Mouse (Mus musculus): Measurements from ENCODE around the gene Olfr70. TPM values are rescaled to one million over a fixed set of nuclear protein-coding genes. Genes with fewer than 3 reads are reported as not detected.

The Olfr70 gene
- total RNA-seq, 2 experiments from 2014 or later = not detected

DNA sequence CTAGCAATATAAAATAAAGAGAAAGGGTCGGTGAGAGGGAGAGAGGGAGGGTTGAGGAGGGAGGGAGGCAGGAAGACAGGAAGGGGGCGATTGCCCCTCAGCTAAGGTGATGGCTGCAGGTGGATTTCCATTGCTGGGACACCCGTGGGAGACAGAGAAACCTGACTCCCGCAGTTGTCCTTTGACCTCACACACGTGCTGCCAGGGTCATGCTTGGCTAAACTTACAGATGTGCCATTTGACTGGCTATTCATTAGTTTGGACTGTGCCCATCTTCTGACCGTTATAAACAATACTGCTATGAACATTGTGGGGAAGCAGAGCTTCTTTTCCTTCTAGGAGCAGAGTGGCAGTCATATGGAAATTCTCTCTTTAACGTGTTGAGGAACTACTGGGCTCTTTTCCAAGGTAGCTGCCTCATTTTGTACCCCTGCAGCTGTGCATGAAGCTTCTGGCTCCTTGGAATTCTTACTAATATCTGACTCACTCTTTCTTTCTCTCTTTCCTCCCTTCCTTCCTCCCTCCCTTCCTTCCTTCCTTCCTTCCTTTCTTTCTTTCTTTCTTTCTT is 13.1 kb upstream of the Olfr70 start:
- ATAC-seq (replicated peaks; ENCODE audit: low FRiP score, poor library complexity, severe bottlenecking) = no peak

DNA sequence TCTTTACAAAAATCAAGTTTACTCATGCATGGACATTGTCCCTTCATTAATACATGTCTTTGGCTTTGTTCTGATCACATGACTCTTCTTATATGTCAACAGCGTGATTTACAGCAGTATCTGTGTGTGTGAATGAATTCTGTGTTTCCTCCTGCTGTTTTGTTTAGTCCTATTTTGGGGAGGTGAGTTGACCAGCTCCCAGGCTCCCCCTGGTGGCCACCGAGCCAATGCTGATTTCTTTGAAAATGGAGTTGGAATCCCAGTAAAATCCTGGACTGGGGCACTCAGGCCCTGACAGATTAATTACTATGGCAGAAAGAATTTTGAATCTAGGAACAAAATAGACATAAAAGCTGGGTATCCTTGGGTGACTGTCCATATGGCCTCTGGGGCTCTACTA is 11.2 kb upstream of the Olfr70 start:
- ATAC-seq (replicated peaks; ENCODE audit: low FRiP score, poor library complexity, severe bottlenecking) = 0 out of 2 replicates have a peak, but pooled peaks have one; percentile 46

DNA sequence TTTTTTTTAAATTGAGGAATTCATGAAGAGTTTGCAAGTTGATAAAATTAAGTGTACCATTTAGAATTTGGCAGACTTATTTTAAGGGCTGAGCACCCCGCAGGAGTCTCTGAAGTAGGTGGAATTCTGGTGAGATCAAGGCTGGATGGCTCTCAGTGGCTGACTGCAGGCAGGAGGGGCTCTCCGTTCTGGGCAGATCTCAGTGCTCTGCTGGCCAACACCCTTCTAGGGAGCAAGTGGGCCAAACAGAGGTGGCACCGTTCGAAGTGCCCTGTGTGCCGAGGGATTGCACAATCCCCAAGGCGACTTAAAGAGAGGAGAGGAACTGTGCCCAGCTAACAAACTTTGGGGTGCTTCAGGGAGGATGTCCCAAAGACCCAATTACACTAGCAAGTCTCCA is 9.3 kb upstream of the Olfr70 start, which contains the start of gene Olfr71:
Gene Olfr71 (minus strand): TSS at position 387 of the 400 bp plus-strand sequence.
- ATAC-seq (replicated peaks; ENCODE audit: low FRiP score, poor library complexity, severe bottlenecking) = no peak

DNA sequence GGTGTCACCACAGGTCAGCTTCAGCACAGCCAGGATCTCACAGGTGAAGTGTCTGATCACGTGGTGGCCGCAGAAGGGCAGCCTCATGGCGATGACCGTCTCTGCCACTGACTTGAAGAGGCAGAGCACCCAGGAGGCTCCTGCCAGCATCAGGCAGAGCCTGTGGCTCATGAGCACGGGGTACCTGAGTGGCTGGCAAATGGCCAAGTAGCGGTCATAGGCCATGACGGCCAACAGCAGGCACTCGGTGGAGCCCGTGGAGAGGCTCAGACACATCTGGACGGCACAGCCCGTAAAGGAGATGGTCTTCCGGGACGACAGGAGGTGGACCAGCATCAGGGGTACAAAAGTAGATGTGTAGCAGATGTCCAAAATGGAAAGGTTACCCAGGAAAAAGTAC is 5.4 kb upstream of the Olfr70 start:
- ATAC-seq (replicated peaks; ENCODE audit: low FRiP score, poor library complexity, severe bottlenecking) = no peak

DNA sequence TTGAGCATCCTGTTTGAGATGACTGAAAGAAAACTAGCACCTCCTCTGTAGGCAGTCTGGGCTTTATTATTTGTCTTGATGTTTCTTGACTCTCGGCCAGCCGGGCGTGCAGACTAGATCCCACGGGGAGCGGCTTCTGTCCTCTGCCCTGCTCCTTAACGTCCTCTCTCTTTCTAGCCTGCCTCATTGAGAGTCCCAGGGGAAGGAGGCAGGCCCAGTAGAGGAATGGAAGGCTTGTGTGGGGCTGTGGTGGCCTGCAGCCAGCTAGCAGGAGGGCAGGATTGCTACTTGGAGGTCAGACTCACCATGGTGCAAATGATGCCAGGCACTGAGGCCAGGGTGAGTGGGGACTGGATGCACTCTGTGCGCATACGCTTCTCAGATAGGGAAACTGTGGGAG is 3.2 kb upstream of the Olfr70 start:
- no peak for ATAC-seq (replicated peaks; ENCODE audit: low FRiP score, poor library complexity, severe bottlenecking)

DNA sequence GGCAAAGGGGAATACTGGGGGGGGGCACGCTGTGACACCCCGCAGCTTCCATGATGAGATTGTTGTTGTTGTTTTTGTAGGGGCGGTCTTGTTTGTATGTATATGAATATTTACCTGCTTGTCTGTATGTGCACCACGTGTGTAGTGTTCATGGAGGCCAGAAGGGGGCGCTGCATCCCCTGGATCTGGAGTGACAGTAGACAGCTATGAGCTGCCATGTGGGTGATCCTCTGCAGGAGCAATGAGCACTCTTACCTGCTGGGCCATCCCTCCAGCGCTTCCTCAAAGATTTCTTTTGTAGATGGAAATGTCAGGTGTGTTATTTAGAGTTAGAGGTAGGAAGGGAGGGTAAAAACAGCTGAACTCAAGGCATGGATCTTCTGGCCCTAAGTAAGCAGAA is 2.8 kb upstream of the Olfr70 start:
- ATAC-seq (replicated peaks; ENCODE audit: low FRiP score, poor library complexity, severe bottlenecking) = no peak

DNA sequence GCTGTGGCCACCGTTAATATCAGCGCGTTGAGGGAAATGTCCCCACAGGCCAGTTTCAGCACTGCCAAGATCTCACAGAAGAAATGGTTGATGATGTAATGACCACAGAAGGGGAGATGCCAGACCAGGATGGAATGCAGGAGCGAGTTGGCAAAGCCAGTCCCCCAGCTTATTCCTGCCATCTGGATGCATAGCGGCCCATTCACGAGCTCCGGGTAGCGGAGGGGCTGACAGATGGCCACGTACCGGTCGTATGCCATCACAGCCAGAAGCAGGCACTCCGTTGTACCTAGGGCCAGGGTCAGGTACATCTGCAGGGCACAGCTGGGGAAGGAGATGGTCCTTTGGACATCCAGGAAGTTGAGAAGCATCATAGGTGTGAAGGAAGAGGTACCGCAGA is 4.0 kb downstream of the Olfr70 start:
- ATAC-seq (replicated peaks; ENCODE audit: low FRiP score, poor library complexity, severe bottlenecking) = no peak

DNA sequence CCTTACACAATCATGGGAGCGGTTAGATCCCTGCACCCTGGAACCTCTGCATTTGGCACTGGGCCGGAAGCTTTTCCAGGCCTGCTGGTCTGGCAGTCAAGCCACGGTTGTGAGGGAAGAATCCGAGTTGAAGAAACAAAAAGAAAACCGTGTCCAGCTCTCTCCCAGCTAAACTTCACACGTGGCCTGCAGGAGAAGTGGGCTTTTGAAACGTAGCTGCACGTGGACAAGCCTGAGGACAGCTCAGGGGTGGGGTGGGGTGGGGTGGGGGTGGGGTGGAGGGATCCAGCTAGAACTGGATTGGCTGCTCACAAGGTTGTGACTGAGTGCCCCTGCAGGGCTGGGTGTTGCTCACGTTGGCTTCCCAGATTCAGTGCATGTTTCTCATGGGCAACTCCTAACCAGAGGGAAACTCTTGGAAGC is 5.3 kb downstream of the Olfr70 start:
- no peak for ATAC-seq (replicated peaks; ENCODE audit: low FRiP score, poor library complexity, severe bottlenecking)

DNA sequence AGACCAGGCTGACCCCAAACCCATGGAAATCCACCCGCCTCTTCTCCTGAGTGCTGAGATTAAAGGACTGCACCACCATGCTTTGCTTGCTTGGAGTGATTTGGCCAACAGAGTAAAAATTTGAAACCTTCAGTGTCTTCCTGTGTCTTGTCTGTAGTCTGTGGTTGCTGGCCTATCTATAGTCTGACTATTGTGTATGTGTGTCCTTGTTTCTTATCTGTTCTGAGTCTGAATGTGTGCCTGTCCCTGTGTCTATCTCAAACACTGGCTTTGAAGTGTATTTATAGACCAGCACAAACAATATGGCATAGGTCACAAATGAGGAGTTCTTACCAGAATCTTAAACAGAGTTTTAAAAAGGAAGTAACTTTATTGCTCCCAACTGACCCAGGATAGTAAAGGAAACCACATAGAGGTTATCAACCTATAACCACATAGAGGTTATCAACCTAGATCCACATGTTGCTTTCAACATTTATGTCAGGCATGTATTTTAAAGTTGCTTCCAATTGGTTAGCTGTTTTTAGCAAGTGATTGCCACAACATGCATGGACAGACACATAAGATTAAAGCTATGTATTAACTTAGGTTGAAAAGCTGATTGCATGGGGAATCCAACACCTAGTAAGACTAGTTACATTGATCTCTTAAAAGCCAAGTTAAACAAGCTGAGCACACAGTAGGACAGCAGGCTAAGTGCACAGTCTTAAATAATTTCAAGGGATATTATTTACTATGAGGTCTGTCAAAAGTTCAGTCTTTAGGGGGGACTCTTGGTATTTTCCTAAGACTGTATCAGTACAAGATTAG is 6.0 kb downstream of the Olfr70 start:
- ATAC-seq (replicated peaks; ENCODE audit: low FRiP score, poor library complexity, severe bottlenecking) = no peak

DNA sequence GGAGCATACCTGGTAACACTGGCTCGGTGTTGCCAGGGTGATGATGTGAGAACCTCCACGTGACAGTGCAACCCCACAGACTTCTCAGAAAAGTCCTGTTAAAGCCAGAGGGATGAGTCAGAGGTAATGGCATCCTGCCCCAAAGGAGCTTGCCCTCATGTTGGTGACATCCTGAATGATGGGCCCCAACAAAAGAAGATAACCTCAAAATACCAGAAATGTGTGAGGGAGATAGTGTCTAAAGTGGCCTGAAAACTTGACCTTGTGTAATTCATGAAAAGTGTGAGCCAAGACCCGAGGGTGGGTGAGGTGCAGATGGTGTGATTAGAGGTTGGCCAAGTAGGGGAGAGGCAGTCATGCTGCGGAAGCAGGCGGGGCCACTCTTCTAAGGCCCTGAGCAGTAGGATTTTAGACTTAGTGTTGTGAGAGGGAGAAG is 6.8 kb downstream of the Olfr70 start:
- no peak for ATAC-seq (replicated peaks; ENCODE audit: low FRiP score, poor library complexity, severe bottlenecking)

DNA sequence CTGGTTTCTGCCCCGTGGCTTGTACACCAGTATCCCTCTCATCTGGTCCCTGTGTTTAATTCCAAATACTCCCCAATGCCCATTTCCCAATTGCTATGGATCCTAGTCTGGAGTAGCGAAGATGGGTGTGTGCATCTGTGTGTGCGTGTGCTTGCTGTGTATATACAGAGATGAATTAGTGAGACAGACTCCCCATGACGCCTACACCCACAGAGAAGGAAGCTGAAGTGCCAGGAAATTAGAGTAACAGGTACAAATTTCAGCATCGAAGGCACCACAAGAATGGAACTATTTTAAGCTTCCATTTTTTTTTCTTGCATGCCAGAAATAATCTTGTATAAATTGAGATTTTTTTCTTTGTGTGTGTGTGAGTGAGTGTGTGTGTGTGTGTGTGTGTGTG is 9.6 kb downstream of the Olfr70 start:
- no peak for ATAC-seq (replicated peaks; ENCODE audit: low FRiP score, poor library complexity, severe bottlenecking)

DNA sequence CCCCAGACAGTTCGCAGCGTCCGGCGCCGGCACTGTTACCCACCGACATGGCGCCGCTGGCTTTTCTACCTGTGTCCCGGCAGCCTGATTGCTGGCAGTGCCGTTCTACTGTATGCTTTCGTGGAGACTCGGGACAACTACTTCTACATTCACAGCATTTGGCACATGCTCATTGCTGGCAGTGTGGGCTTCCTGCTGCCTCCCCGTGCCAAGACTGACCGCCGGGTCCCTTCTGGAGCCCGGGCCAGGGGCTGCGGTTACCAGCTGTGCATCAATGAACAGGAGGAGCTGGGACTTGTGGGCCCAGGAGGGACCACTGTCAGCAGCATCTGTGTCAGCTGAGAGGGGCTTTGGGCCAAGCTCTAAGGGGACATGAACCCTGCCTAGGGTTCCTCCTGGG is 10.6 kb downstream of the Olfr70 start:
- ATAC-seq (replicated peaks; ENCODE audit: low FRiP score, poor library complexity, severe bottlenecking) = no peak

DNA sequence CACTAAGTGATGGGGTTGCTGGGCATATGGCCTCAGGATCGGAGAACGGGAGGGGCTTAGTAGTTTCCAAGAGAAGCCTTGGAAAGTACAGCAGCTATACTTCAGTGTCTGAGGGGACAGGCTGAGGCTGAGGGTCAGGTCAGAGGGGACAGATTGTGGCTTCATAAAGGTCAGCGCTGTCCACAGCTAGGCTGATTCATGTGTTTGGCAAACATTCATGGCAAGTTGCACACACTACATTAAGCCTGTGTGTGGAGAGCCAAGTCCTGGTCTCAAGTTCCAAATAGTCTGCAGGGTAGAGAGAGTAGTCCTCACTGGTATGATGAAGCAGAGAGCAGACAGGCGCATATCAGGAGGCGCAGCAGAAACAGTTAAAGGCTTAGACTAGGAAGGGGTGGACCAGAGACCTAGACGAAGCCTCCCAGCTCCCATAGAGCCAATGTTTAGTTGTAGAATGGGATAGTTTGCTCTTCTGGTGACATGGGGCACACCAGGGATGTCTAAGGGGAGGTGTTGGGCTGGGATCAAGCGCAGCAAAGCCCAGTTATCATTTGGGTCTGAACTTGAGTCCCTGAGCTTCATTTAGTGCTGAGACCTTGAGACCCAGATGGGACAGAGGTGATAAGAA is 21.1 kb downstream of the Olfr70 start:
- no peak for ATAC-seq (replicated peaks; ENCODE audit: low FRiP score, poor library complexity, severe bottlenecking)

DNA sequence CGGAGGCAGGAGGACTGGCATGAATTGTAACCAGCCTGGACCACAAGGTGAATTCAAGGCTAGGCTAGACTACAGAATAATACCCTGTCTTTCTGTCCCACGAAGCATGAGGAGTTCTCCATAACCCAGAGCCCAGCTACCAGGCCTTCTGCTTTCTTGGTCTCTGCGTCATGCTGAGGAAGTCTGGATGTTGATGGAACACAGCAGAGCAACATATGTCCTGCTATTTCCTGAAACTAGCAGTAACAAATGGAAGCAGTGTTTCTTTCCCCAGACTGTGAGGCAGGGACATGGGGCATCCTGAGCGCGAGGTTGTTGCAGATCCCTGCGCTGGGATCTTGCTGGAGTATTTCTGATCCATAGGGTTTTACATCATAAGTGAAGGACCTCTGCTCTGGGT is 22.1 kb downstream of the Olfr70 start:
- no peak for ATAC-seq (replicated peaks; ENCODE audit: low FRiP score, poor library complexity, severe bottlenecking)

DNA sequence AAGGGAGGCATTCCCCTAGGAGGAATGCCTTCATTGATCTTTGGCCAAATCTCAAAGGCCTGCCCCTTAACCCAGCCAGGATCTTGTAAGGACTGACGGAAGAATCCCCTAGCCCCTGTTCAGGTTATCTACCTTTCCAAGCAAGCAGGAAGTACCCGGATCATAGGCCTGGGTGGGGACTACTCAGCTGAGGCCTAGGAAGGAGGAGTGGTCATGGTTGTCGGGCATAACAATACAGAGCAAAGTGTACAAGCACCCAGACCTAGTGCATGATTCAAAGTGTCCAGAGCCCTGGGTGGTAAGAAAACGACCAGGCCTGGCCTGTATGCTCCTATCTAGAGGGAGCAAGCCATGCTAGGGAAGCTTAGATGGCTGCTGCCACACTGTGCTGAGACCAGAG is 25.0 kb downstream of the Olfr70 start:
- no peak for ATAC-seq (replicated peaks; ENCODE audit: low FRiP score, poor library complexity, severe bottlenecking)

DNA sequence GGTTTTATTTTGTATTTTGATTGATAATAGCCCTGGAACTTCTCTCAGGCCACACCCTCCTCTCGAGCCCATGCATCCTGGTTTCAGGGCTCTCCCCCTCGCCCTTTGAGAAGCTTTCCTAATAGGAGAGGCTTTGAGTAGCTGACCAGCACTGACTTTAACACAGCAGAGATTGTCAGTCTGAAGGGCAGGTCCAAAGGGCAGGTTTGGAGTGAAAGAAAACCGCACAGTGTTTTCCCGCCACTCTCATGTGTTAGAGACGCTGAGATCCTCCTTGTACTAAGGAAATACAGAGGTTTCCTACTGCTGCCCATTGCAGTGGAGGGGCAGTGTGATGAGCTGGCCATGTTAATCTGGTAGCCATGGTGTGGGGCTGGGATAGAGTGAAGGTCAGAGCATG is 25.6 kb downstream of the Olfr70 start:
- no peak for ATAC-seq (replicated peaks; ENCODE audit: low FRiP score, poor library complexity, severe bottlenecking)

DNA sequence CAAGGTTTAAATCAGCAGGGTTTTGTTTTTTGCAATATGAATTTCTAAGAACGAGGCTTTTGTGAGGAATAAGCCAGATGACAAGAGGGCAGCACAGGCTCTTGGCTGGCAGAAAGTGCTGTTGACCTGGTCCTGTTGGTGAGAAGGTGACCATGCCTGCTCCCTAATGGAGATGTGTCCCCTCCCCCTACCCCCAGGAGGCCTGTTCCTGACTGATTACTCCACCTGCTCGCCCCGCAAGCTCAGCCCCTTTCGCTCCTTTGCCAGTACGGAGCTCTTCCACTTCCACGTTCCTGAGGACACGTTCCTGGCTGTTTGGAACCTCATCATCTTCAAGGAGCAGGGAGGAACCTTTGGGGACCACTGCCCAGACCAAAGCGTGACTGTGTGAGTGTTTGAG is 26.9 kb downstream of the Olfr70 start:
- ATAC-seq (replicated peaks; ENCODE audit: low FRiP score, poor library complexity, severe bottlenecking) = no peak

DNA sequence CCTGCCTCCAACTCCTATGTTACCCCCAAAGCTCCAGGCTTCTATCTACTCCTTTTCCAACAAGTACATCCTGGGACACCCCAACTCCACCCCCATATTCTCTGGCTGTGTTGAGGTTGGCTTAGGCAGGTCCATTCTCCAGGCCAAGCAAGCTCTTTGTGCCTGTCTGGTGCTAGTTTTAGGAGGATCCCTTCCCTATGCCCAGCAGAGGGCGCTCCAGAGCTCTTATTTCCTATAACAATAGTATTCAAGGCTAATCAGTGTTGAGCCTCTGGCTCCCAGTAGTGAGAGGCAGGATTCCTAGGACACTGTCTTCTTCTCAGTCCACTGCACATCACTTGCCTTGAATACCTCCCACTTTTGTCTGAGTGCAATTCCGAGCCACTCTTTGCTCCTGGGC is 28.5 kb downstream of the Olfr70 start:
- no peak for ATAC-seq (replicated peaks; ENCODE audit: low FRiP score, poor library complexity, severe bottlenecking)

DNA sequence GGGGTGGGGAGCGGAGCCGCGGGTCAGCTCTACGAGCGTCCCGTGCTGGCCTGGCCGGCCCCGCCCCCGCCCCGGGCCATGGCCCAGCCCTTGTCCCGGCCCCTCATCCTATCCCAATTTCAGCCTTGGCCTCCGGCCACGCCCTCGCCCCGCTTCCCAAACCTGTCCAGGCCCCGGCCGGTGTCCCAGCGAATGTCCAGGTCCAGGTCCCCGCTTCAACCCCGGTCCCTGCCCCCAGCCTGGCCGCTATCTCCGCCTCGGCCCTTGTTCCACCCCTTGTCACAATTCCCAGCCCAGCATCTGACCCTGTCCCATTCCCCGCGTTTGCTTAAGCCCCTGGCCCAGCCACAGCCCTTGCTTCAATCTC is 31.2 kb downstream of the Olfr70 start:
- peak; percentile 41 for ATAC-seq (replicated peaks; ENCODE audit: low FRiP score, poor library complexity, severe bottlenecking)

DNA sequence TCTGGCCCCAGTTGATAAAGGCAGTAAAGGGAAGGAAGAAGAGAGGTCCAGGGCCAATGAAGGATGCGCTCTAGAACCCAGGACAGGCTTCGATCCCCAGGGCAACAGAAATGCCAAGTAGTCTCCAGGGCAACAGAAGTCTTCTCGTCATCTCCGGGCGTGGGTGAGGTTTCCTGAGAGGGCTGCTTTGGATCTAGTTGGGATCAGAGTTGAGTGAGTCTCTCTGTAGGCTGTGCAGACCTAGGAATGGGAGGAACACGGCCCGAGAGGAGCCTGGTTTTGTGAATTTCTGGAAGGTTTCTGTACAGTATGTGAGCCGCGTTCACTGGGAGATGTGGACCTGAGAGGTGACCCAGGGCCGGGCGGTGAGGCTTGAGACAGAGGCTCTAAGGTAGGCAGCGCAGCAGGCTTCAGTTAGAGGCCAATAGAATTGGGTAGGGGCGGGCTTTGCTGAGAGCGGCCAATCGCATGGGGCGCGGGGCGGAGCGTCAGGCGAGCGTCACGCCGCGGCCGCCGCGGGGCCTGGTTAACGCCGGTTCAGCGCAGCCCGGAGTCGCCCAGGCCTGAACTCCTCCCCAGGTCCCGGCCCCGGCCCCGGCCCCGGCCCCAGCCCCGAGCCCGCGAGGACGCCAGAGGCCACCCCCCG is 31.7 kb downstream of the Olfr70 start, which contains the start of the genes Tmem8b and Fam221b:
Gene Tmem8b (plus strand): TSS at position 190 of the 646 bp plus-strand sequence.
Gene Fam221b (minus strand): TSS at position 364 of the 646 bp plus-strand sequence.
- peak; percentile 98 for ATAC-seq (replicated peaks; ENCODE audit: low FRiP score, poor library complexity, severe bottlenecking)

Data from erythroid progenitor cell, adult 5-6 weeks (primary cell).